Mouse (Mus musculus) lung, embryonic 14.5 days (tissue): ENCODE data around the gene Lemd2. TPM values are rescaled to one million over a fixed set of nuclear protein-coding genes. Genes with fewer than 3 reads are reported as not detected.
"Not testable (repeated sequence)": the region's sequence is repeated elsewhere in the genome, so short reads cannot be mapped to it uniquely, and the experiment has no call there.

Source experiments
- ATAC-seq: fragments of 200-750 bp; cut with Nextera tagmentation; 2 replicates; pipeline ENCODE4 v1.8.0; 2017; ENCODE audit warnings: mild to moderate bottlenecking, moderate TSS enrichment, moderate library complexity; ENCODE audit not compliant: insufficient read depth
- DNase-seq: peaks from one replicate; pipeline ENCODE4 v3.0.0-alpha.2; 2015
- H3K27ac ChIP-seq: fragments of 300-500 bp; sonication (generic); 2 replicates; pipeline ENCODE4 v1.5.1; 2014; ENCODE audit warnings: low read depth, mild to moderate bottlenecking, moderate library complexity
- H3K27me3 ChIP-seq: fragments of 300-500 bp; sonication (generic); 2 replicates; pipeline ENCODE4 v1.6.1; 2014; ENCODE audit warnings: low read length, control low read depth; ENCODE audit not compliant: insufficient read depth
- H3K36me3 ChIP-seq: fragments of 300-500 bp; sonication (generic); 2 replicates; pipeline ENCODE4 v1.6.1; 2014; ENCODE audit warnings: control low read depth; ENCODE audit not compliant: insufficient read depth
- H3K4me1 ChIP-seq: fragments of 300-500 bp; sonication (generic); 2 replicates; pipeline ENCODE4 v1.6.1; 2014; ENCODE audit warnings: antibody characterized with exemption, control low read depth; ENCODE audit not compliant: insufficient read depth
- H3K4me2 ChIP-seq: fragments of 300-500 bp; sonication (generic); 2 replicates; pipeline ENCODE4 v1.6.1; 2014; ENCODE audit warnings: mild to moderate bottlenecking
- H3K4me3 ChIP-seq: fragments of 300-500 bp; sonication (generic); 2 replicates; pipeline ENCODE4 v1.5.1; 2014; ENCODE audit warnings: low read depth, low read length
- H3K9ac ChIP-seq: fragments of 300-500 bp; sonication (generic); 2 replicates; pipeline ENCODE4 v1.6.1; 2014
- H3K9me3 ChIP-seq: fragments of 300-500 bp; sonication (generic); 2 replicates; pipeline ENCODE4 v1.6.1; 2016; ENCODE audit warnings: low read depth, low read length, control low read depth
- CTCF ChIP-seq: IDR thresholded peaks from 2 replicates; pipeline ENCODE4 v1.5.1; 2016; ENCODE audit warnings: antibody characterized with exemption, low read depth
- WGBS: fragments of 180-500 bp; shearing (Covaris S2); extraction: QIAGEN DNeasy Blood & Tissue Kit; methylation state at CpG from one replicate; pipeline ENCODE4 v1.1.7; 2014; 5-methylcytosine and 5-hydroxymethylcytosine counted together
- polyA plus RNA-seq: library from polyadenylated mRNA; unstranded; fragments of >200 nt; fragmentation: Nextera tagmentation; extraction: Ambion mirVana; gene quantifications from 2 replicates; pipeline ENCODE4 v1.2.1, GENCODE M21; 2014

Gene Lemd2
- polyA plus RNA-seq, 1 experiment from 2014 or later = 20.4 TPM

GRCm38 (mm10) chr17:27232176-27232575 lies 27.9 kb upstream of the Lemd2 start:
- no peak for DNase-seq
- H3K4me1 ChIP-seq = no peaks in the 10 kb centered on the region
- H3K9ac ChIP-seq = no peak overlapping the region
- H3K9me3 ChIP-seq = no peaks in the 10 kb centered on the region
- 83% methylated on average over 3 of the region's 3 CpGs for WGBS
- H3K27me3 ChIP-seq = no peaks in the 10 kb centered on the region
- ATAC-seq = no peak
- no peak overlapping the region for H3K4me2 ChIP-seq
- no peak overlapping the region for H3K4me3 ChIP-seq
- no peak overlapping the region for H3K27ac ChIP-seq
- TF ChIP-seq CTCF = no peak
- H3K36me3 ChIP-seq = no peaks in the 10 kb centered on the region

- not testable (repeated sequence) for ATAC-seq, DNase-seq, H3K36me3 ChIP-seq, H3K9ac ChIP-seq, H3K4me1 ChIP-seq, H3K4me2 ChIP-seq, H3K9me3 ChIP-seq, H3K27me3 ChIP-seq, H3K27ac ChIP-seq, H3K4me3 ChIP-seq
- 81% methylated on average over 4 of the region's 4 CpGs for WGBS
Measured at GRCm38 (mm10) chr17:27231586-27231985, 27.3 kb upstream of the Lemd2 start.

- 49% methylated on average over 6 of the region's 6 CpGs for WGBS
- Histone ChIP-seq H3K27ac (no peak overlapping the region), H3K9ac (no peak overlapping the region), H3K4me1 (no peaks in the 10 kb centered on the region), H3K27me3 (no peaks in the 10 kb centered on the region), H3K4me3 (no peak overlapping the region), H3K9me3 (no peaks in the 10 kb centered on the region), H3K36me3 (no peaks in the 10 kb centered on the region), H3K4me2 (no peak overlapping the region)
- no peak for TF ChIP-seq CTCF
- ATAC-seq = no peak
- no peak for DNase-seq
Measured at GRCm38 (mm10) chr17:27231146-27231503, 26.9 kb upstream of the Lemd2 start.

DNA sequence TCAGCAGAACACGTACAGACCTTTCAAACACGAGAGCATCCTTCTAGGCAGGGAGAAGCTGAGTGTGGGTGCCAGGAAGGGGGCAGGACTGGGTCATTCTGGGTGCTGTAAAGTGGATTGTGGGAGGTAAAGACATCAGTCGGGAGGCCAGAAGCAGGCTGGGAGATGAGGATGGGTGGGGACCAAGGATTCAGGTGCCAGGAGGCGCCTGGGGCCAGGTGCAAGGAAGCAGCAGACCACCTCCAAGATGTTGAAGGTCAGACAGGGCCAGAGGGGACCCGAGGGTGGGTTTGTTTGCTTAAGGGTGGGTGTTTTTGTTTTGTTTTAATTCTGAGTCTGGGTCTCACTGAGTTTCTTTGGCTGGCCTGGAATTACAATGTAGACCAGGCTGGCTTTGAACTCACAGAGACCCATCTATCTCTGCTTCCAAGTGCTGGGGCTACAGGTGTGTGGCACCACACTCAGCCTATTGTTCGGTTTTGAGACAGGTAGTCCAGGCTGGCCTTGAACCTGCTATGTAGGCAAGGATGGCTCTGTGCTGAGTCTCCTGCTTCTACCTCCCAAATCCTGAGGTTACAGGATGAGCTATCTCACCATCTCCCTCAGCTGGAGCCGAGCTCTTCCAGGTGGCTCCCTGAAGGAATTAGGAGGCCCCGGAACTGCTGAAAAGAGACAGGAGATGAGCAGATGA lies 26.3 kb upstream of the Lemd2 start:
- H3K27me3 ChIP-seq = no peaks in the 10 kb centered on the region
- ATAC-seq = no peak
- TF ChIP-seq CTCF = no peak

GRCm38 (mm10) chr17:27229710-27230454 lies 25.6 kb upstream of the Lemd2 start:
- 30% methylated on average over 14 of the region's 14 CpGs for WGBS
- Histone ChIP-seq H3K4me3 (no peak overlapping the region), H3K4me1 (no peaks in the 10 kb centered on the region), H3K36me3 (no peaks in the 10 kb centered on the region), H3K27ac (no peak overlapping the region), H3K4me2 (no peak overlapping the region), H3K9ac (no peak overlapping the region), H3K27me3 (no peaks in the 10 kb centered on the region), H3K9me3 (no peaks in the 10 kb centered on the region)
- TF ChIP-seq CTCF = no peak
- no peak for DNase-seq
- ATAC-seq = no peak

More for the DNA sequence above, 26.3 kb upstream of the Lemd2 start:
- DNase-seq = no peak
- H3K9ac ChIP-seq = no peak overlapping the region
- H3K4me1 ChIP-seq = no peaks in the 10 kb centered on the region
- 53% methylated on average over 8 of the region's 8 CpGs for WGBS
- H3K4me2 ChIP-seq = no peak overlapping the region
- no peaks in the 10 kb centered on the region for H3K36me3 ChIP-seq
- no peaks in the 10 kb centered on the region for H3K9me3 ChIP-seq
- H3K4me3 ChIP-seq = no peak overlapping the region
- H3K27ac ChIP-seq = no peak overlapping the region

DNA sequence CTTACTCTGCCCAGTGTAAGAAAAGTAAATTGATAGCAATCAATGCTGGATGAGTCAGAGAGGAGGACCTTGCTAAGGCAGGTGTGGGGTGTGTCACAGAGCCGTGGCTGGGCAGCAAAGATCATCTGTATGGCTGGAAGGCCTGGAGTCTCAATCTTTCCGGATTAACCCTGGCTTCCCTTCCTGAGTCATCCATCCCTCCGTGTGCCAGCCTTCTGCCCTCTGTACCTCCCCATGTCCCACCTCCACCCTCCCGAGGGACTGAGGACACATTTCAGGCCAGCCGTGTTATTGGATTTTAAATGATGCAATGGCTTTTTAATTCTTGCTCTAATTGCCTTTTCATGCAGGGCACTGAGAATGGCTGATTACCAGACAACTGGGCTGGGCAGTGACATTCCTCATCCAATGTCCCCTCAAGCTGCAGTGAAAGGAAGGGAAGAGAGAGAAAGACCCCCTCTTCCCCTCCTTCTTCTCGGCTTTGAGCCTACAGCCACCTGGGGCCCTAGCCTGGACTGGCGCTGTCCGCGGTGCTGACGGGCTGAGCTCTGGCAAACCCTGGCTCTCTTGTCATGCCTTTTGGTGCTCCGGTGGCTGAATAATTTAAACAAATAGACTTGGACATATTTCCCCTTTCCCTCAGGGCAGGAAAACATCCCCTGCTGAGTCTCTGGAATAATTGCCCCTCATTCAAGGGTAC lies 24.1 kb upstream of the Lemd2 start:
- no peaks in the 10 kb centered on the region for H3K4me1 ChIP-seq
- no peak overlapping the region for H3K4me2 ChIP-seq
- WGBS = 18% methylated on average over 11 of the region's 11 CpGs
- TF ChIP-seq CTCF = no peak
- H3K4me3 ChIP-seq = no peak overlapping the region
- no peaks in the 10 kb centered on the region for H3K9me3 ChIP-seq
- H3K36me3 ChIP-seq = no peaks in the 10 kb centered on the region
- ATAC-seq (no peak), DNase-seq (peak; percentile 89)
- no peak overlapping the region for H3K9ac ChIP-seq
- H3K27me3 ChIP-seq = no peaks in the 10 kb centered on the region
- no peak overlapping the region for H3K27ac ChIP-seq

GRCm38 (mm10) chr17:27227258-27227657 lies 23.0 kb upstream of the Lemd2 start:
- TF ChIP-seq CTCF = no peak
- DNase-seq = no peak
- WGBS = 55% methylated on average over 7 of the region's 7 CpGs
- peaks cover 3% of the 10 kb centered on the region; the same call in 1 of the 2 replicates for H3K9me3 ChIP-seq
- H3K4me1 ChIP-seq = no peaks in the 10 kb centered on the region
- H3K9ac ChIP-seq = no peak overlapping the region
- H3K4me3 ChIP-seq = no peak overlapping the region
- no peaks in the 10 kb centered on the region for H3K36me3 ChIP-seq
- no peak overlapping the region for H3K4me2 ChIP-seq
- H3K27ac ChIP-seq = no peak overlapping the region
- H3K27me3 ChIP-seq = no peaks in the 10 kb centered on the region
- ATAC-seq = no peak
